Mouse (Mus musculus) macrophage (primary cell): ENCODE data around the gene Lrrc63. TPM values are rescaled to one million over a fixed set of nuclear protein-coding genes. Genes with fewer than 3 reads are reported as not detected.

ENCODE experiments used
- H3K27ac ChIP-seq: fragments of 350-480 bp; formaldehyde crosslinking; 2 replicates; pipeline ENCODE4 v1.9.0; 2021
- H3K36me3 ChIP-seq: fragments of 350-480 bp; formaldehyde crosslinking; 2 replicates; pipeline ENCODE4 v1.9.0; 2021; ENCODE audit errors: inconsistent target
- H3K4me3 ChIP-seq: fragments of 350-480 bp; formaldehyde crosslinking; 2 replicates; pipeline ENCODE4 v1.9.0; 2021; ENCODE audit errors: inconsistent target
- H3K79me2 ChIP-seq: fragments of 350-480 bp; formaldehyde crosslinking; 2 replicates; pipeline ENCODE4 v1.9.0; 2021; ENCODE audit errors: inconsistent target
- WGBS: methylation state at CpG from one replicate; pipeline ENCODE4 v1.1.7; 2026; ENCODE audit warnings: inconsistent platforms; ENCODE audit not compliant: missing documents; 5-methylcytosine and 5-hydroxymethylcytosine counted together
- polyA plus RNA-seq: library from polyadenylated mRNA; stranded (reverse); fragments of 250-400 nt; gene quantifications from 3 replicates; pipeline ENCODE4 v1.2.4, GENCODE M21; 2018; ENCODE audit warnings: inconsistent platforms
- total RNA-seq, 78 experiments: library from RNA; depleted of rRNA; stranded (reverse); fragments of 250-400 nt; gene quantifications; 1 replicate in 9 of 78; 2 replicates in 24 of 78; 3 replicates in 43 of 78; 4 replicates in 2 of 78; pipeline ENCODE4 v1.2.4; 2018; ENCODE audit warnings: inconsistent platforms in 56 of 78

Gene Lrrc63
- total RNA-seq (2018; cell fraction: chromatin; rRNA removed), result 10 to 100 TPM in 7 of 26 experiments, 1 to 10 TPM in 9, under 1 TPM in 4, not detected in 6; 0.43 to 19.7 (median 5.4) TPM
- total RNA-seq (2018; cell fraction: cytosol; rRNA removed), result 1 to 10 TPM in 8 of 26 experiments, under 1 TPM in 15, not detected in 3; 0.05 to 7.4 (median 0.55) TPM
- total RNA-seq (2018; cell fraction: nucleus; rRNA removed), result 10 to 100 TPM in 6 of 26 experiments, 1 to 10 TPM in 12, under 1 TPM in 7, not detected in 1; 0.25 to 24.3 (median 3.4) TPM
- 0.06 to 0.11 TPM in 2 of 3 replicates, not detected in the other for polyA plus RNA-seq

DNA sequence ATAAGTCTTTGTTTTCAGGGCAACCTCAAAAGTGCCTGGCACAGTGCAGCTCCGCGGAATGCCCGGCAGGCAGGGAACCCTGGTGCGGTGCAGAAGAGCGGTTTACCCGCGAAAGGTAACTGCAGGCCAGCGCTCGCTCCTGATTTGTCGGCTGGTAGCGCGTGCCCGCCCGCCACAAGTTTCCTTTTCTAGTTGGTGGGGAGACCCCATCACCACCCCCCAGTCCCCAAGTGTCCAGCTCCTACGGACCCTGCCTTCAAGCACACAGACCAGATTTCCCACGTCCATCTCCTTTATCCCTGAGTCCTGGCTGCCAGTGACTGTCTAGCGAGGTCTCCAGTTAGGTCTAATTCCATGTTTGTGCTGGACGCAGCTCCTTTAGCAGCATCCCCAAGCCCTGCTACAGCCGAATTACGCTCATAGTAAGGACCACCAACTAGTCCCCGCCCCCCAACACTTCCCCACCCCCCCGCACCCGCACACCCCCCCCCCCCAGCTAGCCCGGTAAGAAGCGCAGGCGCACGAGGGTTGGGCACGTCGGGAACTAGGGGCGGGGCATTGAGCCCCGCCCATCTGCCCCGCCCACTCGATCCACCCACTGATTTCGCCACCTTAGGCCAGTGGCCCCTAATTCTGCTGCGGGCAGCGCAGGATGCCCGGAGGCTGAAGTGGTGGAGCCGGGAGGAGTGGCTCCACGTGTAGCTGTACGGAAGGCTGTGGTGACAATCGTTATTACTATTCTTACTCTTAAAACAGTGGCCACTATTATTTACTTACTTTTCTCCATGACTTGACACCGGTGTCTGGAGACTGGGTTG, at the start of gene Lrrc63, which contains the start of gene Lcp1:
TSS of gene Lrrc63 (minus strand) at position 381 of the 818 bp plus-strand sequence.
TSS of gene Lcp1 (plus strand) at position 601 of the 818 bp plus-strand sequence.
- WGBS, result 1% methylated on average over 31 of the region's 42 CpGs
- H3K27ac ChIP-seq, result peak within 1 kb of the TSS; percentile 70
- peak within 1 kb of the TSS; percentile 76 for H3K4me3 ChIP-seq
- H3K79me2 ChIP-seq, result peaks cover 46% of the 10 kb centered on the region
- H3K36me3 ChIP-seq, result no peaks in the 10 kb centered on the region

DNA sequence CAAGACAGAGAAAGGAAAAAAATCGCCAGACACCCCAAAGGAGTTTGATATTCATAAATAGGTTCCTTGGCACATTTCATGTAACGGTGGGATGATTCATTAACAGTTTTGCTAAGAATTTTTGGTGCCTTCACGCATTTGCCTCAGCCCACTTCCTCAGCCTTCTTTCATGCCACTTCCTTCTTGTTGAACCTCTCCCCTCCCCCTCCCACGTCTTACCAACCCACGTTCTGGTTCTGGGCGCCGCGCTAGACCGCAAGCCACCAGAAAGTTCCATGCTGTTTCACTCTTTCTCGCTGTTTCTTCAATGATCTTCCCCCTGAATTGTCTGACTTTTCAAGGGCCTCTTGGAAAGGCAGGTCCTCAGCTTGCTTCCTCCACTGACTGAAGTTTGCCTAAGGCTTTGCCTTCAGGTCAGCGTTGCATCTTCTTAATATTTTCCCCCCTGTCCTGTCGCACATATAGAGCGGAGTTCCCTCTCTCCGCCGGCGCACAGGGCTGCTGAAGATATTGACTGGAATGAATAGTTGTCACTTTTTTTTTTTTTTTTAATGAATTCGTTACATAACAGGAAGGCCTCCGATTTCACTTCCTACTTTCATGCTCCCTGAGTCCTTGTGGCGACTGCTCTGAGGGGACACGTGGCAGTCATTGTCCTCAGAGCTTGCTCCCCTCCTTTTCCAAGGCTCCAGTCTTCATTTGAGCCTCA, 48.7 kb upstream of the Lrrc63 start:
- Histone ChIP-seq H3K4me3 (peak overlapping the region; percentile 81), H3K27ac (peak overlapping the region; percentile 99), H3K36me3 (peaks cover 4% of the 10 kb centered on the region; the same call in 1 of the 2 replicates), H3K79me2 (peaks cover 87% of the 10 kb centered on the region)
- WGBS, result under 1% methylated on average over 19 of the region's 20 CpGs

DNA sequence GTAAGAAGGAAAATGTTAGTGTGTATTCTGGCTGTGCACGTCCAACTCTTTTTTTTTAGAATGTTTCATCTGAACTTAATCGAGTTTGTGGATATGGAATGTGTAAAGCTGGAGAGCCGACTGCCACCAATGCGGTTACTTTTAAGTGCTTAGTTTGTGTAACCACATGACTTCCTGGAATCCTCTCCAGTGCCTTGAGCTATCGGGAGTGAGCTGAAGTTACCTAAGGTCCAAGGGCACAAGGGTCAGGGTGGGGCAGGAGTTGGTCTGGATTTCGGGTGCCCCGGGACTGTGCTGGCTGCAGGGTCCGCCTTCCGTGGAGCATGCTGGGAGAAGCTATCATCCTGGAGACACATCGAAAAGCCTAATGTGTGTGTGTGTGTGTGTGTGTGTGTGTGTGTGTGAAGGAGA, 48.1 kb upstream of the Lrrc63 start:
- no peaks in the 10 kb centered on the region for H3K36me3 ChIP-seq
- WGBS, result 0% methylated on average over 6 of the region's 10 CpGs
- H3K27ac ChIP-seq, result peak overlapping the region; percentile 99
- H3K4me3 ChIP-seq, result peak overlapping the region; percentile 81
- peaks cover 86% of the 10 kb centered on the region for H3K79me2 ChIP-seq

DNA sequence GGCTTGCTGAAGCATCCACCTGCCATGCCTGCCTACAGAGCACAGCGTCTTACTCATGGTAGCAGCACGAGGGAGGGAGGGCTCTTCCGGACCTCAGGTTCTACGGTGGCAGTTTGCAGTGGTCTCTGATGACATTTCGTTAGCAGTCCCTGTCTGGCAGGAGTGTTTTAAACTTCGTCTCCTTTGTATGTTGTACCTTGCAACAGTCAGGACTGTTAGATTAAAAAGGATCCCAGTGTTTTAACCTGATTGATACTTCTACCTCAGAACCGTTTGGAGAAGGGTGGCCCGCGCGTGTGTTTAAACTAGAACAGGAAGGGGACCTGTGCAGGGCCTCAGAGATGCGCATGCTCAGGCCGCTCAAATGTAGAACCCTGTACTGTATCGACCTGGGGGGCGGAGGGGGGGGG, 47.7 kb upstream of the Lrrc63 start:
- WGBS, result 3% methylated on average over 9 of the region's 14 CpGs
- H3K36me3 ChIP-seq, result no peaks in the 10 kb centered on the region

DNA sequence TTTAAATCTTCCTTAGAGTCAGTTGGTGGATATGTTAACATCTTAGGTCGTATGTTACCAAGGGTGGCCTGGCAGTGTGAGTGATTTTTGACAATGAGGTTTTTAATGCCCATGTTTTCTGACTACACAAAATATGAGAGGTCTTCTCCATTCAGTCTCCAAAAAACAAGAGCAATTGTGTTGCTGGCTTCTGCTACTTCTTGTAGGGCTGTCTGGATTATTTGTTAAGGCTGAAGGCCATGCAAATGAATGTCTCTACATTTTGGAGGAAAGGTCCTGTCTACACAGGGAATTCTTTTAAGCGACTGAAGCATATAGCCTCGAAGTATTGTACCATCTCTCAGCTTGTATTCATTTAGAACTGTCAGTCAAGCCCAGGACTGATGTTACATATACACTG, 46.7 kb upstream of the Lrrc63 start:
- Histone ChIP-seq H3K79me2 (peaks cover 78% of the 10 kb centered on the region), H3K4me3 (peak overlapping the region; percentile 81), H3K36me3 (no peaks in the 10 kb centered on the region), H3K27ac (peak overlapping the region; percentile 99)
- WGBS, result 6% methylated on average over 3 of the region's 3 CpGs

More for the DNA sequence above, 47.7 kb upstream of the Lrrc63 start:
- H3K27ac ChIP-seq, result peak overlapping the region; percentile 99
- peaks cover 85% of the 10 kb centered on the region for H3K79me2 ChIP-seq
- H3K4me3 ChIP-seq, result peak overlapping the region; percentile 81

DNA sequence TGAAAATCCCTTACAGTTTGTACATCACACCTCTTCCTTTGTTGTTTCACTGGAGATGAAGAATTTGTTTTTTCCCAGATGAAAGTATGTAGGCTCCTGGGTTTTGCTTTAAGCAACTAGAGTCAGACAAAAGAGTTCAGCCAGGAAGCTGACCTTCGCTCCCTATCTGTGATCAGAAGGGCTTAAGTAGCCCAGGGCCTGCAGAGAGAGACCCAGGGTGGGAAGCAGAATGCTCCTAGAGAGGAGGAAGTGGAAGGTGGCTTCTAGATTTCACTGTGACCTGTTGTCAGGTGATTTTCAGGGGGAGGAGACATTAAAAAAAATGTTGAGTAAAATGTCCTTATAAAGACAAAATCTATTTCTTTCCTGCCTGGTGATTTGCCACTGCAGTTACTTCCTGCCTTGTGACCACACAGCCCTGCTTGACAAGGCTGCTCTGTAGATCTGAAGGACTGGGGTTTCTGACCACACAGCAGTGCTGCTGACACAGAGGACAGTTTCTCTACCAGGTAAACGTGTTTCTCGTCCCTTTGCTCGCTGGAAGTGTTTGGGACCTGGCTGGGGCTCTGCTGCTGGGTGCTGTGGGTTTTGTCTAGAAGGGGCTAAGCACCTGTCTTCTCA, 45.9 kb upstream of the Lrrc63 start:
- WGBS, result 10% methylated on average over 4 of the region's 4 CpGs

DNA sequence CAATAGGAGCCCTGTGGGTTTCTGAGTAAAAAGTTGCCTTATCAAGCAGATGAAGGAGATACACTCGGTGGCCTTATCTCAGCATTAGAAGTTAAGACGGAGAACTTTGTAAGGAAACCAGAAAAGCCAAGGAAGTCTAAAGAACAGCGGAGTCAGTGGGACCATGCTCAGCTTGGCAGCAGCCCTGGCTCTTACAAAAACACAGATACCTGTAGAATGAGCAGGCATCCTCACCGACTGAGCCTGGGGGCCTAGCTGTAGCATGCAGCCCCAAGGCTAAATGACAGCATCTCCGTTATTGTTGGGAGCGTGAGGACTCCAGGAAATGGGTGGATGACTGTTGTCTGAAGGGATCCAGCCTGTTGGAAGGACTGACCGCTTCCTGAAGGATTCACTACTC, 45.1 kb upstream of the Lrrc63 start:
- peaks cover 62% of the 10 kb centered on the region for H3K79me2 ChIP-seq
- 76% methylated on average over 7 of the region's 7 CpGs for WGBS
- H3K27ac ChIP-seq, result peak overlapping the region; percentile 99
- no peak overlapping the region for H3K4me3 ChIP-seq
- H3K36me3 ChIP-seq, result no peaks in the 10 kb centered on the region

More for the DNA sequence above, 45.9 kb upstream of the Lrrc63 start:
- Histone ChIP-seq H3K27ac (peak overlapping the region; percentile 99), H3K36me3 (no peaks in the 10 kb centered on the region), H3K4me3 (peak overlapping the region; percentile 81), H3K79me2 (peaks cover 69% of the 10 kb centered on the region)

DNA sequence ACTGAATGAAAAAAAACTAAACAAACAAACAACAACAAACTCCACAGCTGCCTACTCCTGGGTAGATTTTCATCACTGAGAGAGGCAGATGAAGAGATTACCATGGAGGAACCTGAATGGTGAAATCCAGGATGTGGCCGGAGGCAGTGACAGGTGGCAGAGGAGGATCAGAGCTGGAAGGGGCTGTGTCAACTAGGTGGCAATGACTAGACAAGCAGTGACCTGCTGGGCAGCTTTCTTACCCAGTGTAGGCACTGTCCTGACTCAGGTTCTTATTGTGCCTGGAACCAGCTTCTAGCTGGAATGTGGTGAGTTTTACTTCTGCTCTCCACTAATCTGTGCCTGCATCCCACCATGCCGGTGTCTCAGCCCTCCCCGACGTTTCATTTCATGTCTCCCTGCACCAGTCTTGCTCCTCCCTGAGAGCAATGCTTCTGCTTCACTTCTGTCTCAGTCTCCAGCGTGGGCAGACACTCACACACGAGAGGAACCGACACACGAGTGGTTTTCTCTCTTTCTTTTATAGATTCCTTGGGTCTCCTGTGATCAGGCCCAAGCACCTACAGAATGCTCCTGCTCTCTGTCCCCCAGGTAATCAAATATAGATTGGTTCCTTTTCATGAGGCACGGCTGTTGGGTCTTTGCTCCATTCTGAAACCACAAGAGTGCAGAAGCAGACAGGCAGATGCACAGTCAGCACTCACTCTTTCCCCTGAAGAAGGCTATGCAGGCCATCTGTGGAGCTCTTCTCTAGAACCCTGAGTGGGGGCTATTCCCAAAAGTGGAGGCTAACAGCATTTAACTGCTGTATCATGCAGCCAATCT, 44.3 kb upstream of the Lrrc63 start:
- no peak overlapping the region for H3K4me3 ChIP-seq

DNA sequence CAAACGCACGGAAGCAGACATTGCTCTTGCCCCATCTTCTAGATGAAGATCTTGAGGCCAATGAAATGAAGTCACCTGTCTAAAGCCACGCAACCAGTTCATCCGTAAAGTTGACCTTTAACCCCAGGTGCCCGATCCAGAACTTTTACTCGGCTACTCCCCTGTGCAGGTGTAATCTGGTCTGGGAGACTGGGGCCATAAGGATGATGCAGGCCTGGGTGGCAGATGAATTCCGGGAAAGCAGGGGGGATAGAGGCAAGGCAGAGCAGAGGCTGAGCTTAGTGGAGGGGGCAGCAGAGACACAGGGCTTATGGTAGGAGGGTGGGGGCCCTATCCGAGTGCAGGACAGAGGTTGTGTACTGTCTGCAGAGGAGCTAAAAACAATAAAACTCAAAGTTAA, 43.6 kb upstream of the Lrrc63 start:
- Histone ChIP-seq H3K36me3 (no peaks in the 10 kb centered on the region), H3K4me3 (no peak overlapping the region), H3K27ac (peak overlapping the region; percentile 99), H3K79me2 (peaks cover 55% of the 10 kb centered on the region)
- WGBS, result 92% methylated on average over 8 of the region's 8 CpGs

More for the DNA sequence above, 44.3 kb upstream of the Lrrc63 start:
- no peaks in the 10 kb centered on the region for H3K36me3 ChIP-seq
- WGBS, result 16% methylated on average over 9 of the region's 9 CpGs
- peak overlapping the region; percentile 99 for H3K27ac ChIP-seq
- H3K79me2 ChIP-seq, result peaks cover 55% of the 10 kb centered on the region

DNA sequence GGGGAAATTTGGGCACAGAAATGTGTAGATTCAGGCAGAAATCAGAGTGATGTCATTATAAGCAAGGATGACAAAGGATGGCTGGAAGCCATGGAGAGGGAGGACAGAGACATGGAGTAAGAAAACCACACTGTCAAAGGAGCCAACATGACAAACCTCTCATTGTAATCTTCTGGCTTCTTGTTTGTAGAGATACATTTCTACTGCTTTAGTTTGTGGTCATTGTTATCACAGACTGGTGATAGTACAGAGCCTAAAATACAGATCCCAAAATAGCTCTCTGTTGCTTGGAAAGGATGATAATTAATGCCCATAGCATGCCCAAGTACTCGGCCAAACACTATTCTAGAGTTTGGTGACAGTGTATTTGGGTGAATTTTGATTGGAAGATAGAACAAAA, 39.9 kb upstream of the Lrrc63 start:
- Histone ChIP-seq H3K79me2 (peaks cover 33% of the 10 kb centered on the region; the same call in 1 of the 2 replicates), H3K36me3 (no peaks in the 10 kb centered on the region), H3K4me3 (no peak overlapping the region), H3K27ac (peak overlapping the region; percentile 82)
- 93% methylated on average over 1 of the region's 1 CpGs for WGBS

DNA sequence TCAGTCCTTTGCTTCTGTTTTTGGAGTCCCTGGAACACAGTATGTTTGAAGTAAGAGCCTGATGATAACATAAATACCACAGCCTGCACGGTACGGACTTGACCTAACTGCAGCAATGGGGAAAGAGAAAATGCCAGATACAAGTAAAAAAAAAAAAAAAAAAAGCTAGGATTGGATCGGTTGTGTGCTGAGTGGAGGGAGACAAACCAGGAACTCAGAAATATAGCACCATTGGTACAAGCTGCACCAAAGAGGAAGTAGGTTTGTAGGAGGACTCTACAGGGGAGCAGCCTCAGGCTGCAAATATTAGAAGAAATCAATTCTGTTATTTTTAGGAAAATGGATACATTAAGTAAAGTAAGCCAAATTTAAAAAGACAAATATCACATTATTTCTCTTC, 37.8 kb upstream of the Lrrc63 start:
- WGBS, result 0% methylated on average over 3 of the region's 3 CpGs
- no peak overlapping the region for H3K4me3 ChIP-seq

DNA sequence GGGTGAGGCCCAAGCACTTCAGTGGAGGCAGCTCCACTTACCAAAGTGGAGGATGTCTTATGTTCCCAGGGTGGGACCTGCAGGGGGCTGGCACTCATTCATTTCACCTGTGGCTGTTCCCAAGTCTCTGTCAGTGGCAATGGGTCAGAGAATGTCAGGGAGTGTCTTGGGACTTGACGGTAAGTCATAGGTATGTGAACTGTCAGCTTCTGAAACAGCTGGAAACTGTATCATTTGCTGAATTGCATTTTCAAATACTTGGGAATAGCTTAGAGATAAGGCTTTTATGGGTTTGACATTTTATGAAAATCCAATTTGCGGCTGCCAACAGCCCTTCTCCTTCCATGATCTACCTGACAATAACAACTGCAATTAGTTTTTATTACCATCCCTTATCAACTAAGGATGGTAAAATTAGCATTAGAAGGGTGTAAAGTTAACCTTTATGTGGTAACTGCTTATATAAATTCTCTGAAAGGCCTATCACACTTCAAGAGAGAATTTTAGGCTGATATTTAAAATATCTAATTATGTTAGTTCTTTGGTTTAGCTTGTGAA, 35.0 kb upstream of the Lrrc63 start:
- 83% methylated on average over 2 of the region's 2 CpGs for WGBS
- no peaks in the 10 kb centered on the region for H3K36me3 ChIP-seq
- peak overlapping the region; percentile 100 for H3K27ac ChIP-seq
- no peak overlapping the region for H3K4me3 ChIP-seq
- H3K79me2 ChIP-seq, result peaks cover 30% of the 10 kb centered on the region; the same call in 1 of the 2 replicates

More for the DNA sequence above, 37.8 kb upstream of the Lrrc63 start:
- Histone ChIP-seq H3K79me2 (peaks cover 27% of the 10 kb centered on the region; the same call in 1 of the 2 replicates), H3K27ac (peak overlapping the region; percentile 82), H3K36me3 (no peaks in the 10 kb centered on the region)

DNA sequence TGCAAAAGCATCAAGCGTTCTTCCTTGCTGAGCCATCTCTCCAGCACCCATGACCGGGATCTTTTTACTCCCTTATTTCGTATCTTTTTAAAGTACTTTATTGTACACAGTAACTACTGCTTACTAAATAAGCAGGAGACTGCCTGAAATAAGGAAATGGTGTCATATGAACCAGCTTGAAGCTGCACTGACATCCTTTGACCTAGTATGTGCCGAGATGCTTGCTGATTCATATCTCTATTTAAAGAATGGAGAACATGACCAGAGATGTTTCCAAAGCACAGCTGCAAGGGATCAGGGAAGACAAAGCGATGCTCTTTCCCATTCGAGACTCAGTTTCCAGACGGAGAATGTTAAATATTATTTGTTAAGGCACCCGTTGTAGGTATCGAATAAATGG, 33.7 kb upstream of the Lrrc63 start:
- Histone ChIP-seq H3K4me3 (no peak overlapping the region), H3K36me3 (no peaks in the 10 kb centered on the region), H3K27ac (peak overlapping the region; percentile 100), H3K79me2 (peaks cover 25% of the 10 kb centered on the region; the same call in 1 of the 2 replicates)
- WGBS, result 45% methylated on average over 9 of the region's 9 CpGs
